Mouse (Mus musculus) hindbrain, embryonic 16.5 days (tissue): ENCODE data around the gene Ehd4. TPM values are rescaled to one million over a fixed set of nuclear protein-coding genes. Genes with fewer than 3 reads are reported as not detected.

Experiments used
- ATAC-seq: fragments of 200-750 bp; cut with Nextera tagmentation; 2 replicates; pipeline ENCODE4 v1.8.0; 2017; ENCODE audit warnings: moderate TSS enrichment, moderate library complexity
- H3K27ac ChIP-seq: fragments of 300-500 bp; sonication (generic); 2 replicates; pipeline ENCODE4 v1.5.1; 2014; ENCODE audit warnings: low read depth, mild to moderate bottlenecking, control low read depth, low read length, moderate library complexity
- H3K27me3 ChIP-seq: fragments of 300-500 bp; sonication (generic); replicated peaks from 2 replicates; pipeline ENCODE4 v1.6.1; 2014; ENCODE audit warnings: low read length; ENCODE audit not compliant: control insufficient read depth, insufficient read depth
- H3K36me3 ChIP-seq: fragments of 300-500 bp; sonication (generic); 2 replicates; pipeline ENCODE4 v1.6.1; 2014; ENCODE audit warnings: mild to moderate bottlenecking, low read length, moderate library complexity, mixed read lengths; ENCODE audit not compliant: control insufficient read depth, insufficient read depth
- H3K4me1 ChIP-seq: fragments of 300-500 bp; sonication (generic); 2 replicates; pipeline ENCODE4 v1.6.1; 2014; ENCODE audit warnings: low read depth, low read length; ENCODE audit not compliant: control insufficient read depth, insufficient read depth
- H3K4me2 ChIP-seq: fragments of 300-500 bp; sonication (generic); 2 replicates; pipeline ENCODE4 v1.6.1; 2014; ENCODE audit warnings: mild to moderate bottlenecking, low read length, control low read depth, moderate library complexity
- H3K4me3 ChIP-seq: fragments of 300-500 bp; sonication (generic); 2 replicates; pipeline ENCODE4 v1.5.1; 2014; ENCODE audit warnings: mild to moderate bottlenecking, low read length, control low read depth, moderate library complexity
- H3K9ac ChIP-seq: fragments of 300-500 bp; sonication (generic); 2 replicates; pipeline ENCODE4 v1.6.1; 2014; ENCODE audit warnings: low read depth, mild to moderate bottlenecking, control low read depth, low read length, moderate library complexity
- H3K9me3 ChIP-seq: fragments of 300-500 bp; sonication (generic); 2 replicates; pipeline ENCODE4 v1.6.1; 2014; ENCODE audit warnings: mild to moderate bottlenecking, low read length, moderate library complexity; ENCODE audit not compliant: control insufficient read depth
- WGBS: fragments of 180-500 bp; shearing (Covaris S2); extraction: QIAGEN DNeasy Blood & Tissue Kit; methylation state at CpG from one replicate; pipeline ENCODE4 v1.1.7; 2014; 5-methylcytosine and 5-hydroxymethylcytosine counted together
- polyA plus RNA-seq: library from polyadenylated mRNA; unstranded; fragments of >200 nt; fragmentation: Nextera tagmentation; extraction: Ambion mirVana; gene quantifications from 2 replicates; pipeline ENCODE4 v1.2.1, GENCODE M21; 2015

Gene Ehd4
- polyA plus RNA-seq, 1 experiment from 2014 or later: 20.7 TPM

GRCm38 (mm10) chr2:120049632-120050274 is 104.7 kb downstream of the Ehd4 start:
- Histone ChIP-seq H3K4me2 (no peak overlapping the region), H3K36me3 (no peaks in the 10 kb centered on the region), H3K27ac (no peak overlapping the region), H3K4me1 (no peaks in the 10 kb centered on the region), H3K9me3 (no peaks in the 10 kb centered on the region), H3K9ac (no peak overlapping the region), H3K4me3 (no peak overlapping the region), H3K27me3 (no peaks in the 10 kb centered on the region)
- WGBS: 61% methylated on average over 10 of the region's 10 CpGs
- ATAC-seq: no peak

GRCm38 (mm10) chr2:120048173-120048572 is 106.2 kb downstream of the Ehd4 start:
- Histone ChIP-seq H3K27ac (no peak overlapping the region), H3K9ac (no peak overlapping the region), H3K4me2 (no peak overlapping the region), H3K27me3 (no peaks in the 10 kb centered on the region), H3K36me3 (no peaks in the 10 kb centered on the region), H3K4me1 (no peaks in the 10 kb centered on the region), H3K4me3 (no peak overlapping the region), H3K9me3 (no peaks in the 10 kb centered on the region)
- no peak for ATAC-seq
- WGBS: 77% methylated on average over 9 of the region's 9 CpGs

GRCm38 (mm10) chr2:120046486-120047310 is 107.7 kb downstream of the Ehd4 start:
- Histone ChIP-seq H3K27me3 (no peaks in the 10 kb centered on the region), H3K36me3 (no peaks in the 10 kb centered on the region; the same call in 1 of the 2 replicates), H3K4me3 (no peak overlapping the region), H3K27ac (no peak overlapping the region), H3K9ac (no peak overlapping the region), H3K4me2 (no peak overlapping the region), H3K4me1 (no peaks in the 10 kb centered on the region), H3K9me3 (no peaks in the 10 kb centered on the region)
- no peak for ATAC-seq
- 61% methylated on average over 14 of the region's 14 CpGs for WGBS

- peaks cover 9% of the 10 kb centered on the region; the same call in 1 of the 2 replicates for H3K36me3 ChIP-seq
- no peak overlapping the region for H3K27ac ChIP-seq
- H3K27me3 ChIP-seq: no peaks in the 10 kb centered on the region
- no peak overlapping the region for H3K9ac ChIP-seq
- H3K4me1 ChIP-seq: no peaks in the 10 kb centered on the region
- no peak for ATAC-seq
- no peak overlapping the region for H3K4me3 ChIP-seq
- no peak overlapping the region for H3K4me2 ChIP-seq
- no peaks in the 10 kb centered on the region for H3K9me3 ChIP-seq
- 80% methylated on average over 3 of the region's 3 CpGs for WGBS
Measured at GRCm38 (mm10) chr2:120044676-120045075, 109.7 kb downstream of the Ehd4 start.

GRCm38 (mm10) chr2:120044101-120044603 is 110.3 kb downstream of the Ehd4 start:
- Histone ChIP-seq H3K9ac (no peak overlapping the region), H3K4me1 (no peaks in the 10 kb centered on the region), H3K36me3 (peaks cover 9% of the 10 kb centered on the region; the same call in 1 of the 2 replicates), H3K9me3 (no peaks in the 10 kb centered on the region), H3K4me2 (no peak overlapping the region), H3K27ac (no peak overlapping the region), H3K27me3 (no peaks in the 10 kb centered on the region), H3K4me3 (no peak overlapping the region)
- WGBS: 61% methylated on average over 4 of the region's 4 CpGs
- ATAC-seq: no peak

GRCm38 (mm10) chr2:120040991-120041390 is 113.4 kb downstream of the Ehd4 start:
- no peaks in the 10 kb centered on the region for H3K27me3 ChIP-seq
- H3K4me2 ChIP-seq: no peak overlapping the region
- no peak for ATAC-seq
- H3K9ac ChIP-seq: no peak overlapping the region
- peaks cover 19% of the 10 kb centered on the region for H3K36me3 ChIP-seq
- no peak overlapping the region for H3K27ac ChIP-seq
- WGBS: 79% methylated on average over 5 of the region's 5 CpGs
- no peaks in the 10 kb centered on the region for H3K4me1 ChIP-seq
- H3K9me3 ChIP-seq: no peaks in the 10 kb centered on the region
- no peak overlapping the region for H3K4me3 ChIP-seq

Other genes starting within 250 kb of the Ehd4 start
- gene Mapkbp1, start 181.9 kb downstream of the Ehd4 start, polyA plus RNA-seq: 7.2 and 9.3 TPM in 2 replicates
- gene Jmjd7, start 127.1 kb downstream of the Ehd4 start, polyA plus RNA-seq: 17.0 and 17.7 TPM in 2 replicates
- gene Gm28042, start 127.1 kb downstream of the Ehd4 start, polyA plus RNA-seq: 3.7 and 5.3 TPM in 2 replicates
- 1.9 and 4.0 TPM in 2 replicates for gene Pla2g4b, start 121.2 kb downstream of the Ehd4 start, polyA plus RNA-seq
- gene Pla2g4e, start 90.7 kb upstream of the Ehd4 start, polyA plus RNA-seq: 5.1 and 5.7 TPM in 2 replicates
- gene Pla2g4d, start 134.6 kb upstream of the Ehd4 start, polyA plus RNA-seq: 0.09 TPM in 1 of 2 replicates, not detected in the other
- not detected in 2 replicates for gene Pla2g4f, start 159.6 kb upstream of the Ehd4 start, polyA plus RNA-seq
- 43.0 and 44.5 TPM in 2 replicates for gene Vps39, start 198.5 kb upstream of the Ehd4 start, polyA plus RNA-seq
- 10.2 and 11.4 TPM in 2 replicates for gene Ganc, start 249.3 kb upstream of the Ehd4 start, polyA plus RNA-seq
- gene Tmem87a, start 249.5 kb upstream of the Ehd4 start, polyA plus RNA-seq: 6.3 and 7.2 TPM in 2 replicates